Mouse (Mus musculus): ENCODE results near the gene Fbxo42.

Gene Fbxo42

DNA sequence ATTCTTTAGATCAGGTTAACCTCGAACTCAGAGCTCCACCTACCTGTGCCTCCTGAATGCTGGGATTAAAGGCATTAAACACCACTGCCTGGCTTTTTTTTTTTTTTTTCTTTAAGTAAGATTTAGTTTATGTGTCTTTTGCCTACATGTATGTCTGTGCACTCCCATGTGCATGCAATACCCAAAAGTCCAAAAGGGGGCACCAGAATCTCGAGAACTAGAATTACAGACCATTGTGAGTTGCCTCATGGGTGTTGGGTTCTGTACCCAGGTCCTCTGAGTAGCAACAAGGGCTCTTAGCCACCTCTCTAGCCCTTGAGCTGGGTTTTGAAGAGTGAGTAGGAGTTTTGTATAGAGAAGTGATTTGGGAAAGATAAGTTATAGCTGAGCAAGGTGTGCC, 104.9 kb downstream of the Fbxo42 start:
- no peak for DNase-seq (ENCODE audit: low spot score)
